Mouse (Mus musculus) fibroblast of lung, adult 2 months (primary cell): ENCODE data around the gene Morf4l1.
"Not testable (repeated sequence)": the region's sequence is repeated elsewhere in the genome, so short reads cannot be mapped to it uniquely, and the experiment has no call there.

Experiments
- DNase-seq: peaks from one replicate; pipeline ENCODE4 v3.0.0-alpha.2; 2011; ENCODE audit warnings: low read depth

Gene Morf4l1

DNA sequence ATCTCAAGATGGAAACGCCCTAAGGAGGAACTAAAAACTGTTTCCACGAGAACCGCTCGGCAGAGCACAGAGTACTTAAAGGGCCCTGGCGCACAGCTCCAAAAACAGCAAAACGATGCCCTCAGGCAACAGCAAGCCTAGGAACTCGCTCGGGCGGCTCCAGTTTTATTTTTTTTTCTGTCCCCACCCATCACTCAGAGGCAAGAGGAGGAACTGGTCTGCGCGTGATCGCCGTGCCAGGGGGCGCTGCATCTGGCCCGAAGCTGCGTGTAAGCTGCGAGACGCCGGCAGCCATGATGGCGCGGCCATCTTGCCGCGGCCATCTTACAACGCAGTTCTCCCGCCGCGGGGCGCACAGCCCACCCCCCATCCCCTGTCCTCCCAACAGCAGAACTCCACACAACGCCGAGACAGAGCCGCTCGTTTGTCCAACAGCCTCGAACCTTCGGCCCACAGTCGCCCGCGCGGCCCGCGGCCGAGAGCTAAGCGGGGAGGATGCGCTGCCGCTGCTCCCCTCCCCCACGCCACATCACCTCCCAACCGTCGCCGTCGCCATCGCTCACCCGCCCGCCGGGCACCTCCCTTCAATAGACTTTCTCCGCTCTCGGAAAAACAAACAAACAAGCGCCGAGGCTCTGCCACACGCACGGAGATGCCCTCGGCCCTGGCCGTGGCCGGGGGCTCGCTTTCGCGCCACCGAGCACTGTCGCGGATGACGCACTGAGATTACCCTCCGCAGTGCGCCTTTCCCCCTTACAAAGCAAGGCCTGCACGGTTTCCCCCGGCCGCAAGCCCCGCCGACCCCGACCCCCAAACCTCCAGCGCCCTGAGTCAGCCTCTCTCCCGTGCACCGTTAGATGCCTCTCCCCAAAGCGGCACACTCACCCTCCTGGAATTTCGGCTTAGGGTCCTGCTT, 665 bp downstream of the Morf4l1 start:
- DNase-seq, result peak; percentile 79

DNA sequence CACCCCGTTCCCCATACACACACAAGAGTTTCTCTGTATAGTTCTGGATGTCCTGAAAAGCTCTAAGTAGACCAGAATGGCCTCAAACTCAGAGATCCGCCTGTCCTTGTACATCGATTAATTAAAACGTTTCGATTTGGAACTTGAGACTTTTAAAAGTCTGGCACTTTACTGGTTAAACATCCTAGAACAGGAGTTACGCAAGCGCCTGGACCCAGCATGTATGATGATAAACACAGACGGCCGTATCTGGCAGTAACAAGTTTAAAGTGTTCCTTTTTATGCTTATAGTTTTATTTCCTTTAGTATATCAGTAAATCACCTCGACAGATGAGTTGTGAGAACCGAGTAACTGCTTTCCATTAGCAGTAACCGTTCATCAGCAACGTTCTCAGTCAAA, 1.4 kb downstream of the Morf4l1 start:
- DNase-seq, result no peak

DNA sequence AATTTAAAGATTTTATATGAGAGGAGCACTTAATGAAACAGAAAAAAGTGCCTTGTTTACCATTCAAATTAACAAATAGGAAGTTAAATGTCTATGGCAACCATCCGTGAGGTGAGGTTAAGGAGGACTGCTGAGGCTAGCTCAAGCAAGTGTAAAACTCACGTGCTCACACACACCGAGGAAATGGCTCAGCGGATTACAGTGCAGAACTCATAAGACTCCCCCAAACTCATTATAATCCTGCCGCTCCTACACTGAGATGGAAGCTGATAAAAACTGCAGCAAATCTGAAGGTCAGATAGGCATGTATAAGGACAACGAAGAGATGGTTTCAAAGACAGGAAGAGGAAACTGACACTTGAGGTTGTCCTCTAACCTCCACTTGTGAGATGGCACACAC, 5.2 kb downstream of the Morf4l1 start:
- no peak for DNase-seq

DNA sequence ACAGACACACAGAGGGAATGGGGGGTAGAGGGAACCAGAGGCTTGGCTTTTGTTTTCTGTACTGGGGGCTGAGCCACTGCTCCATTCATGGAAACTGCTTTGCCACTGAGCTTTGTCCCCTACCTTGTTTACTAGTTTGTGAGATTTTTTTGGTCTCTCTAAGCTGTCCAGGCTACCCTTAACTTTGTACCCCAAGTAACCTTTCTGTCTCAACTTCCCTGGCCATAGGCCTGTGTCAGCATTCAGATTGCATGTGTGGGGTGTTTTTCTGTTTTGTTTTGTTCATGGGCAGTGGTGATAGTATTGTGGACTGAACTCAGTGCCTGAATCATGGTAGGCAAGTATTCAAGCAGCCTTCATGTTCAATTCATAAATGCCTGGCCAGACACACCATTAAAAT, 6.3 kb downstream of the Morf4l1 start:
- DNase-seq, result no peak

DNA sequence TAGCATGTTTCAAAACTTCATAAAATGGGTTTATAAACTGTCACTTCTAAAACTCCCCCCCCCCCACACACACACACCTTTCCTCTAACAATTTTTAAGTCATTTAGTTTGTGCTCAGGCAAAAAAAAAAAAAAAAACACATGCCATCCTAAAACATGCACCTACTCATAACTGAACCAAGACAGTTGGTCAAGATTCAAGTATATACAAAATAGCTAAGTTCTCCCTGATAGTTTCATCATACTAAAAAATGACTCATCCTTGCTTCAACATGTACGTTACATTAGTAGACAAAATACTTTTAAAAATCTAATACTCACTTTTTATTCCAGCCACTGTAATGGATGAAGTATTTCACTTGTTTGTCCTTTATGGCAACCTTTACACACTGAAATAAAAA, 7.7 kb downstream of the Morf4l1 start:
- DNase-seq, result no peak

DNA sequence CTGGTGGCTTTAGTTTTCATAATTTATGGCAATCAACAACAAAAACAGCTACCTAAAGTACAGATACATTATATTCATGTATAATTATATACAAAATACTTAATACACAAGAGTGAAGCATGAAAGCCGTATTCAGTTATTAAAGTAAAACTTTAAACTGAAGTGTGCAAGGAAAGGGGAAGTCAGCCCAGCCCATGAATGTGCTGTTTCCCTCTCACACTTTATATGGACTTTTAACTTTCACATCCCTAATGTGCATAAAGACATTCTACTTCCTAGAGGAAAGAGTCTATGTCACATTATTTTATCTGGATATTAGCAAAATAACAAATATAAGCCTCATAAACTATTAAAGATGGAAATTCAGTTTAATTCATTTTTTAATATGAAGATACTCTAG, 9.1 kb downstream of the Morf4l1 start:
- DNase-seq, result no peak

DNA sequence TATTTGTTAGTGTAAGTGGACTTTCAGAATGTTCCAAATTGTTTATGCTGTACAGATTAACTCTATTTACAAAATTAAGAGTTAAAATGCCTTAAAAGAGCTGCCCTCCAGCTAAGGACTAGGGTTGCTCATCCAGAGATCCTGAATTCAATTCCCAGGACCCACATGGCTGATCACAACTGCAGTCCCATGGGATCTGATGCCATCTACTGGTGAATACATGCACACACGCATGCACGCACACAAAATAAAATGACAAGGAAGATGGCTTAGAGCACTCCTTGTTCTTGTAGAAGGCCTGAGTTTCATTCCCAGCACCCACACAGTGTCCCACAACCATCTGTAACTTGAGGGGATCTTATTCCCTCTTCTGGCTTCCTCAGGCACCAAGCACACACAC, 13.8 kb downstream of the Morf4l1 start:
- DNase-seq, result no peak

DNA sequence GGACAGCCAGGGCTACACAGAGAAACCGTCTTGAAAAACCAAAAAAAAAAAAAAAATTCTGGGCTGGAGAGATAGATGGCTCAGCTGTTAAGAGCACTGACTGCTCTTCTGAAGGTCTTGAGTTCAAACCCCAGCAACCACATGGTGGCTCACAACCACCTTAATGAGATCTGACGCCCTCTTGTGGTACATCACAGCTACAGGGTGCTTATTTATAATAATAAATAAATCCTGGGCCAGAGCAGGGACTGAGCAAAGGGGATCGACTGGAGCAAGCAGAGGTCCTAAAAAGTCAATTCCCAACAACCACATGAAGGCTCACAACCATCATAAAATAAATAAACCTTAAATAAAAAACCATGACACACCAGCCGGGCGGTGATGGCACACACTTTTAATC, 15.6 kb downstream of the Morf4l1 start:
- no peak for DNase-seq

DNA sequence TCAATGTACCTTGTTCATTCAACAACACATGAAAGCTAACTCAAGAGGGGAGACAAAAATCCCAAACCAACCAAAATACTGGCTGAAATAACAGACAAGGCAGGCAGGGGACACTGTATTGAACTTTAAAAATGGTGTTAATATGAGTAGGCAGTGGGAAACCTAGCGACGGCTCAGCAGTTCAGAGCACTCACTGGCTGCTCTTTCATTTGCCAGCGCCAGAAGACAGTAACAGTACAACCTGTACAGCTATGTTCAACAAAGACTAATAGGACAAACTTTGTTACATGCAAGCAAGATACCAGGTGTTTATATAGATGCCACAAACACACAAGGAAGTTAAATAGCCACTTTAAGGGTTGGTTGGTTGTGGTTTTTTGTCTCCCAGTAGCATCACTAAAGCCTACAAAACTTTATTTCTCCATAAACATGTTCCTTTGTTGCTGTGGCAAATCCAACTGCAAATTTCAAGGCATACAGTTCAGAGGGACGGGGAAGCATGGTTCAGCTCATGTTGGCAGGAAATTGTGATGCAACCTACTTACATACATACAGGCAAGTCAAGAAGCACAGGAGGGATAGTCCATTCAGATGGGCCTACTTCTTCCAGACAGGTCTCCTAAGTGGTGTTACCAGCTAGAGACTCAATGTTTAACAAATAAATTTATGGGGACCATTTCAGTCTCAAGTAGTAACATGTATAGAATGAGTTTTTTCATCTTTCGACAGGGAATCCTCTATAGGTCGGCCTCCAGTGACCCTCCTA, 25.1 kb downstream of the Morf4l1 start:
- no peak for DNase-seq

DNA sequence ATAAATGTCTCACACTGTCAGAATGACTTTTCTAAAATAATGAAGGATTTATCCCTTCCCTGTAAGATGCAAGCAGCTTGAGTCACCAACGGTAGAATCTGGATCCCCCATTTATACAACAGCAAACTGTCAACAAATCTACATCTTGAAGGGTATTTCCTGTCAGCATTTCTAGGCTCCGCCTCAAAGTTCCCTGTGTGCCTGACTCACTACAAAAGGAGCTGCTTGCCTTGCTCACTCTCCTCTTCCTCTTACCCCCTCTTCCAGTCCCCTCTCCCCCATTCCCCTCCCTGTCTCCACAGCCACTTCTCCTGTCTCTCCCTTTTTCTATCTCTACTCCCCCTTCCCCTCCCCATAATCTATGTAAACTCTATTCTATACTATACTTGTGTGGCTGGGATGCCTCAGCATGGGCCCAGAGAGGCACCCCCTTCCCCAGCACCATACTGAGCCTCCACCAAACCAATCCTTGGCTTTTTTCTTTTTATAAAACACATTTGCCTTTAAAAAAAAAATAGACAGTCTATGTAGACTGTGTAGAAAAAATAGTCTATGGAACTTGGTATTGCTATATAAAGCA, 26.6 kb downstream of the Morf4l1 start:
- DNase-seq, result no peak

DNA sequence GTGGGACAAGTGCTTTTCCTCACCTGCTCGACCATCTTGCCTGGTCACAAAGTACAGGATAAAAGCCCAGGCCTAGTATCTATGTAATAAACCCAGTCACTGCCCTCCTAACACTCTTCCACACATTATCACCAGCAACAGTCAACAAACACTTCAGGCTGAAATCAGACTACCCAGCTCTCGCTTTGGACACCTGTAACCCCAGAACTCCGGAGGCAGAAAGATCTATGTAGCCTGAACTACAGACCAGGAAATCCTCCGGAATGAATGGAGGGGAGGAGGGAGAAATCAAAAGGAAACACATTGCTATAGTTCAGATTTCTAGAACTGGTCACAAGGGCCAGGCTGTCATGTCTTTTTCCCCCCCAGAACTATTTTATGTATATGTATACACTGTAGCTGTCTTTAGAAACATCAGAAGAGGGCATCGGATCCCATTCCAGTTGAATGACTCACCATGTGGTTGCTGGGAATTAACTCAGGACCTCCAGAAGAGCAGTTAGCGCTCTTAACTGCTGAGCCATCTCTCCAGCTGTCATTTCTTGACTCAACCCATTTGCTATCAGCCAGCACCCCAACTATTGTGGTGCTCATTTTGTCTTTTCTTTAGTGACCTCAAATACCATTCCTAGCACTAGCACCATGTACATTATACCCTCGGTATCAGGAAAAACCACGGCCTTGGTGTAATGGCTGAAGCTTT, 29.7 kb downstream of the Morf4l1 start:
- DNase-seq, result no peak

DNA sequence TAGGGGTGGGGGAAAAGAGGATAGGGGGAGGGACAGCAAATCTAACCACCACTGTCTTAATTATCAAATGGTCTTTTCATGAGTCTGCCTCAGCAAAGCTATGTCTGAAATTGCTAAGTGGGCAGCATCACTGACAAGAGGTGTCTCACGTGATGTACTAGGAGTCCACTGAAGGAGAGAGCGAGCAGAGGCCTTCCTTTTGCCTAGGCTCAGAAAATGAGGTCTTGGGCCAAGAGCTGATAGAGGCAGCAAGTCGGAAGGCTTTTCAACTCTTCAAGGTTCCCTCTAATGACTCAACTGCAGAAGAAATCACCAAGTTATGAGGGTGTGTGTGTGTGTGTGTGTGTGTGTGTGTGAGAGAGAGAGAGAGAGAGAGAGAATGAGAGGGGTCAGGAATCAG, 30.4 kb downstream of the Morf4l1 start:
- no peak for DNase-seq

DNA sequence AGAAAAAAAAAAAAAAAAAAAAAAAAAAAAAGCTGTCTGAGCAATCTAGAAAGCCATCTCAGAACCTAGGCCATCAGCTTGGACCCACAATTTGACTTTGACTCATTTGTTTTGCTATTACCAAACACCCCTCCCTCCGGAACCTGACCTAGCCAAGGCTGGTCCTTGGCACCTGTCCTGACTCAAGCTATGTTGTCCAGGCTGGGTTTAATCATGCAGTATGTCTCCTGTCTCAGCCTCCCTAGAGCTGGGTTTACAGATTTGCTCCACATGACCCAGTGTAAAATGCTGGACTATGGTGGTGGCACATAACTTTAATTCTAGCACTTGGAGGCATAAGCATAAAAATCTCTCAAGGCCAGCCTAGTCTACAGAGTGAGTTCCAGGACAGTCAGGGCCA, 31.6 kb downstream of the Morf4l1 start:
- DNase-seq, result no peak

DNA sequence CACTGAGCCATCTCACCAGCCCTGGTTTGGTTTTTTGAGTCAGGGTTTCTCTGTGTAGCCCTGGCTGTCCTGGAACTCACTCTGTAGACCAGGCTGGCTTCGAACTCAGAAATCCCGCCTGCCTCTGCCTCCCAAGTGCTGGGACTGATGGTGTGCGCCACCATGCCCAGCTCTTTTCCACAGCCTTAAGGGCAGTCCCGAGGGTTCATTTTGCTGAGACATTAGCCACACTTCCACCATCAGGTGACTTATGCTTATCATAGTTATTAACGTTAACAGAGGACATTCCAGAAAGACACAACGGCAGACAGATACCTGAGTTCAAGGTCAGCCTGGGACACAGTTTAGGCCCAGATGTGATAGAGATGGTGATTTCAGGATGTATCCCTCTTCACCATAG, 32.6 kb downstream of the Morf4l1 start:
- DNase-seq, result not testable (repeated sequence)

DNA sequence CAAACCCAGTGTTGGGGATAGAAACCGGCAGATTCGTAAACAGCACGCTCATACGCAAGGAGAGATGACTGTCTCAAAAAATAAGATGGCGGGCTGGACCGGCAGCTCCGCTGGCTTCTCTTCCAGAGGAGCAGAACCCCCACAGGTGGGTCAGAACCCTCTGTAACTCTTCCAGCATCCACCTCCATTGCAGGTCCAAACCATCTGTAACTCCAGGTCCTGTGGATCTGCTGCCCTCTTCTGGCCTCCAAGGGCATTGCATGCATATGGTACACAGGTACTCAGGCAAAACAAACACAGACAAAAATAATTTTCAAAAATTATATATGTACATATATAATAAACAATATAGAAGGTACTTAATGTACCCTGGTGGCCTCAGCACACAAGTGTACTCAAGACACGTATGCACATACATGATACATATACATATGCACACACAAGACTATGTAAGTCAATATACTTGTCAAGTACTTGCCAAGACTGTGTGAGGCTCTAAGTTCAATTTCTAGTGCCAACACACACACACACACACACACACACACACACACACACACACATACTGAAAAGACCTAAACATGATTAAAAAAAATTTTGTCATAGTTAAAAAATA, 37.6 kb downstream of the Morf4l1 start:
- DNase-seq, result no peak

DNA sequence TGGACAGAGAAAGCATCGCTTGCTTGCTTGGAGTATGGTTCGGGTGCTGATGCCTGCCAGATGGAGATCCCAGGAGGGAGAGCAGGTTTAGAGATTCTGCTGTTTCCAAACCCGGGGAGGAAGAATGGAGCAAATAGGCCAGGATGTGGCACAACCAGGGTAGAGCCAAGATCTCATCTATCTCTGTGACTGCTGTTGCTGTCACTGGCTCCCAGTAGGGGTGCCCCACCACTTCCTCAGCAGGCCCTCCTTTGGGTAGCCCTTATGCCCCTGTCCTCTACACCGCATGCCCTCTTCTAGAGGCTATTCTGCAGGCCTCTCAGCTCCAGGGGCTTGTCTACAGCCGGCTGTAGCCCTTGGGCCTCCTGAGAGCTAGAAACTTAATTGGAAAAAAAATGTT, 38.4 kb downstream of the Morf4l1 start:
- no peak for DNase-seq

DNA sequence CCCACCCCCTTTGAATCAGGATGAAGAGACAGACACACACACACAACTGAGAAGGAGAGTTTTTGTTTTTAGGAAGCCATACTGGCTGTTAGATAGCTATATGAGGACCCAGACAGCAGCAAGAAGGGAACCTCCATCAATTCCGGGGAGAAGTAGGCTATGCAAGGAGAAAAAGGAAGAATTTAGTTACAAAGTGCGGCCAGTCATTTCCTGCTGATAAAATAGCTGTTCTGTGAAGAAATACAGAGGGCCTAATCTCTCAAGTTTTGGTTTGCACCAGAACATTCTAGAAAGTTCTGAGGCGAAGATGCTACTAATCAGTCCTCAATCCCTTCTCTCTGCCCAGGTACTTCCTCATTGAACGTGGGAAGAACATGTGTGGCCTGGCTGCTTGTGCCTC, 39.2 kb downstream of the Morf4l1 start:
- no peak for DNase-seq

DNA sequence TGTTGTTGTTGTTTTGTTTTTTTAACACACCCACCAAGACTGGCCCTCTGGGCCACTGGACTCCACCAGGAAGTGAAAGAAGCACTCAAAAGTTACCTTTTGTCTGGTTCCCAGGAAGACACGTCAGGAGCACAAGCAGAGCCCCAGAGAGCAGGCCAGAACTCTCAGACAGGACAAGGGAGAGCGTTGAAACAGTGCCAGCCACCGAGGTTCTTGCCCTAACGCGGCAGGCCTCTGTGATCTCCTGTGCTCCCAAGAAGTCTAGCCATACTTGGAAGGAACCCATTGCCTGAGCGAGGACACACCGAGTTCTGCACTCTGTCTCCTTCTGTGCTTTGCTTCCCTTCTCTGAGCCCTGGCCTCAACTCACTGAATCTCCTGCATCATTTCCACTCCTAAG, 44.4 kb downstream of the Morf4l1 start:
- DNase-seq, result no peak

DNA sequence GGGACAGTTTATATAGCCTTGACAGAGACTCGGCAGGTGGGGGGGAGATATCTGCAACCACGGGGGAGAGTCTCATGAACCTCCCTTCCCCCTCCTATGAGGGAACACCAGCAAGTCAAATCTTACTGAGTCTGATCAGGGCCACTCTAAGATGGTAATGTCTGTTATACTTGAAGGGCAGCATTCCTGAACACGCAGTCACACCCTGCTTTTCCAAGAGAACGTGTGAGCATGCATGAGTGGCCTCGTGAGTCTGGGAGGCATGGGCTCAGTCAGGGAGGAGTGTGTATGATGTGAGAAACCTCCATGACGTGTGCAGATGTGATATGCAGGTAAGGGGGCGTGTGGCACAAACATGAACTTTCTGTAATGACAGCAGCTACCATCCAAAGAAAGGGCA, 45.1 kb downstream of the Morf4l1 start:
- no peak for DNase-seq

DNA sequence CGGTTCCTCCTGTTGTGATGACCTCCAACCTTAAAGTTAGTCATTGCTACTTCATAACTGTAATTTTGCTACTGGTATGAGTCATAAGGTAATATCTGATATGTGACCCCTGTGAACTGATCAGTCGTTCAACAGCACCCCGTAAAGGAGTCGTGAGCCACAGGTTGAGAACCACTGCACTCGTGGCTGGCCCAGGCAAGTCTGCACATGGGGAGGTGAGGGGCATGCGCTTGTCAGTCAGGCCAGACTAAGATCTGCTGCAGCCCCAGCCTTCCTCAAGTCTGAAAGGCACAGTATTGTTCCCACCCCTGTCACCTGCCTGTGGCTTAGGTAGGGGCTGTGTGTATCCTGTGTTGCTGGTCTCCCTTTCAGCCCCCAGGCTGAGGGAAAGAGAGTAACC, 45.8 kb downstream of the Morf4l1 start:
- no peak for DNase-seq

DNA sequence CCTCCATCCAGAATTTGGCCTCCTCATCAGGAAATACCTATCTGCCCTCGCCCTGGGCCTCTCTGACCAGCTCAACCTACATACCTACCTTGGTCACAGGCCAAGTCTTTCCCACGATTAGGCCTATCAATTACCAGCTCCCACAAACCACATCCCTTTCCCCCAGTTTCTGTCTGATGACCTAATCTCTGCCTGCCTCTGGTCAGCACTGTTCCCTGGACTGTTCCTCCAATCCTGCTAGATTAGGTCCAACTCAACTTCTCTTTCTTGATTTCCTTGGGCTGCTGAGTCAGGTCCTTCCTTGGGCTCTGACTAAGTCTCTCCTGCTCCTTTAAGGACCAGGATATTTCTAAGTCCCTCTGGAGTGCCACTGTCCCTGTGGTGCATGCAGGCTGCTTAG, 47.2 kb downstream of the Morf4l1 start:
- no peak for DNase-seq

DNA sequence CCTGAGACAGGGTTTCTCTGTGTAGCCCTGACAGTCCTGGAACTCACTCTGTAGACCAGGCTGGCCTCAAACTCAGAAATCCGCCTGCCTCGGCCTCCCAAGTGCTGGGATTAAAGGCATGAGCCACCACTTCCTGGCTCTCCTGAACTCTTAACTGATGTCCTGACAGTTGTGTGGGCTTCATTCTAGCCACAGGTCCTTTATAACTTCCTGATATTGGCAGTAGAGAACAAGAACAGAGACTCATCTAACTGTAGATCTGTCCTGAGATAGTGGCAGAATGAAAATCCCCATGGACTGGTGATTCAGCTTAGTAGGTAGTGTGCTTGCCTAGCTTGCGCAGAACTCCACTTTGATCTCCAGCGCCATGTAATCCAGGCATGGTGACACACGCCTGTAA, 53.6 kb downstream of the Morf4l1 start:
- DNase-seq, result not testable (repeated sequence)
